Mouse (Mus musculus): Measurements from ENCODE around the gene Galnt11.

- TF ChIP-seq TAL1 (IDR thresholded peaks at IDR 0.05; ENCODE audit: low read length) = no peak
- no peak for TF ChIP-seq GATA1 (IDR thresholded peaks at IDR 0.05; ENCODE audit: low read length)
These were observed 21.4 kb downstream of the Galnt11 start for GRCm38 (mm10) chr5:25243101-25243500.
